Mouse (Mus musculus) naive thymus-derived CD4-positive, alpha-beta T cell, adult 5 months (primary cell): Measurements from ENCODE around the gene Qtrt1. TPM values are rescaled to one million over a fixed set of nuclear protein-coding genes. Genes with fewer than 3 reads are reported as not detected.

Source experiments
- polyA plus RNA-seq: library from polyadenylated mRNA; unstranded; fragments of 100-300 nt; shearing (Covaris generic); gene quantifications from one replicate; pipeline ENCODE4 v1.2.1, GENCODE M21; 2017

Qtrt1 gene
- polyA plus RNA-seq: 56.2 TPM

DNA sequence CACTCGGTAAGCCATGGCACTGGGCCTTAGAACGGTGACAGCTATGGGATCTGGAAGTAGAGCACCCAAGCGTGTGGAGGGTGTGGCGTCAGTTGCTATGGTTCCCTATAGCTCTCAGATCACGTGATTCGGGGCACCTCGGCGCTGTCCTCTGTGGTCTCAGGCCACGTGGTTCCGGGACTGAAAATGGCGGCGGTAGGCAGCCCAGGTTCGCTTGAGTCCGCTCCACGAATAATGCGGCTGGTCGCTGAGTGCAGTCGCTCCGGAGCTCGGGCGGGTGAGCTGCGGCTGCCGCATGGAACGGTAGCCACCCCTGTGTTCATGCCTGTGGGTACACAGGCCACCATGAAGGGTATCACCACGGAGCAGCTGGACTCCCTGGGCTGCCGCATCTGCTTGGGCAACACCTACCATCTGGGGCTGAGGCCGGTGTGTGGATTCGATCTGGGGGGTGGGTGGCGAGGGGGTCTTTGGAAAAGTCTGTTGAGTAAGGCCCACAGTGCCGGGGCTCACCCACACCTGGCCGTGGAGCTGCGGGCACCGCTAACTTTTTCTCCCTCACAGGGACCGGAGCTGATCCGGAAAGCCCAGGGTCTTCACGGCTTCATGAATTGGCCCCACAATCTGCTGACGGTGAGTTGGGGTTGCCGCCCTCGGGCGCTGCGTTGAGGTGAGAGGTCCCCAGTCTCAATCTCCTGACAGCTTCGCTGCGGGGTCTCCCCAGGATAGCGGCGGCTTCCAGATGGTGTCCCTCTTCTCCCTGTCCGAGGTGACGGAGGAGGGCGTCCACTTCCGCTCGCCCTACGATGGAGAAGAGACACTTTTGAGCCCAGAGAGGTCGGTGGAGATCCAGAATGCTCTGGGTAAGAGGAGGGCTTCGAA, at the start of gene Qtrt1:
Gene Qtrt1, plus strand, starts transcription at position 169 of the 882 bp plus-strand sequence.

DNA sequence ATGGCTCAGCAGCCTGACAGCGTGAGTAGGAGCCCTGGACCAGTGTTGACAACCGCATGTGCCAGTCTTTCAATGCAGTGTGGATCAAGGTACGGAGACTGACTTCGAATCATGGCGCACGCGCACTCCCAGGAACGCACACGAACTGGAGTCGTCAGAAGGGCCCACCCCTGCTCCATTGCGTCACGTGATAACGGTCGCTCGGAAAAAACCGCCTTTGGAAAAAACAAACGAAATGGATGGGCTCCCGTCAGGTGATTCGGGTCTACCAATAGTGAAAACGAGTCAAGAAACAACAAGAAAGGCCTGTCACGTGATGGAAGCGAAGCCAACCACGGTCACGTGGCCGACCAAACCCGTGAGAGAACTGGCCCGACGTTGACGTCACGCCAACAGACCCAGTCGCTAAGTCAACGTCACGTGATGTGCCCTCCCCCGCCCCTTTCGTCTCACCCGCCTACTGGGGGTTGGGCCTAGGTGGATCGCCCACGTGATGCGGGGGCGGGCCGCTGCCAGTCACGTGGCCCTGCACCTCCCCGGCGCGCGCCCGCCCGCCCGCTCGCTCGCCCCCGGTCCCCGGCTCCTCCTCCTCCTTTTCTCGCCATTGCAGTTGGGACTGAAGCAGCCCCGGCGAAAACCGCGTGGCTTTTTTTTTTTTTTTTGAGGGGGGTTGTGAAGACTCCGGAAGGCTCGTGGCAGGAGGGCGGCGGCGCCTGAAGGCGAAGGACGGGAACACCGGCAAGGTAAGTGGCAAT, 44.1 kb upstream of the Qtrt1 start, which contains the start of gene Ilf3:
Gene Ilf3, plus strand, starts transcription at position 515 of the 755 bp plus-strand sequence.

DNA sequence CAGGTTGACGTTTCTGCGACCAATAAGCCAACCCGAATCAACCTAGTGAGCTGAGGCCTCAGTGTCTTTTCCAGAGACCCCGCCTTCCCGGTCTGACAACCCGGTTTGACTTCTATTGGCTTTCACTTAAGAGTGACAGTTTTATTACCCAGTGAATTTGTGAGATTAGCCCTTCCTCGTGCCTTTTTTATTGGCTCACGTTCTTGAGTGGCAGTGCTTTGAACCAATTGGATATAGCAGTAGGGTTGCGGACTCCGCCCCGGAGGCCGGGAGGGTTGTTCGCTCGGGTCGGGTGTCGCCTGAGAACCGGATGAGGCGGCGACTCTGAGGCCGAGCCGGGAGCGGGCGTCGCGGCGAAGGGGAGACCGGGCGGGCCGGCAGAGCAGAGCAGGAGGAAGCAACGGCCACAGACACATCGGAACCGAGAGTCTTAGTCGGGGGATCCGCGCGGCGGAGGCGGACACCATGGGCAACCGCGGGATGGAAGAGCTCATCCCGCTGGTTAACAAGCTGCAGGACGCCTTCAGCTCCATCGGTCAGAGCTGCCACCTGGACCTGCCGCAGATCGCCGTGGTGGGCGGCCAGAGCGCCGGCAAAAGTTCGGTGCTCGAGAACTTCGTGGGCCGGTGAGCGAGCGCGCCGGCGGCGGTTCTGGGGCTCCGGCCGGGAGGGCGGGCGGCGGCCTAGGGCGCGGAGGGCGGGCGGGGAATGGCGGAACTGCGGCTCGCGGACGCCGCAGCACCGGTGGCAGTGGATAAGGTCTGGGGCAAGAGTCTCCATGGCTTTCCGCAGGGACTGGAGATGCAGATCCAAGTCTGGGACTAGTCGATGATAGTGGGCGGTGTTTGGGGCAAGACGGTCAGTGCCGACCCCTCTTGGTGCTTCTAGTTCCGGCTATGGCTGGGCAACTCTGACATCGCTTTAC, 13.3 kb downstream of the Qtrt1 start, which contains the start of gene Dnm2:
Gene Dnm2, plus strand, starts transcription at position 278 of the 925 bp plus-strand sequence.

Other genes starting within 250 kb of the Qtrt1 start
- 0.35 TPM for gene Pde4a, start 246.1 kb upstream of the Qtrt1 start, polyA plus RNA-seq
- gene Keap1, start 172.5 kb upstream of the Qtrt1 start, polyA plus RNA-seq: 31.0 TPM
- not detected for gene S1pr5, start 163.4 kb upstream of the Qtrt1 start, polyA plus RNA-seq
- gene Atg4d, start 146.5 kb upstream of the Qtrt1 start, polyA plus RNA-seq: 59.5 TPM
- gene Kri1, start 123.9 kb upstream of the Qtrt1 start, polyA plus RNA-seq: 36.7 TPM
- 77.2 TPM for gene Cdkn2d, start 120.4 kb upstream of the Qtrt1 start, polyA plus RNA-seq
- gene Ap1m2, start 99.5 kb upstream of the Qtrt1 start, polyA plus RNA-seq: 5.0 TPM
- gene Slc44a2, start 91.1 kb upstream of the Qtrt1 start, polyA plus RNA-seq: 509 TPM
- 85.5 TPM for gene Ilf3, start 44.0 kb upstream of the Qtrt1 start, polyA plus RNA-seq
- gene Dnm2, start 13.1 kb downstream of the Qtrt1 start, polyA plus RNA-seq: 331 TPM
- gene Tmed1, start 98.4 kb downstream of the Qtrt1 start, polyA plus RNA-seq: 2.6 TPM
- gene AB124611, start 114.3 kb downstream of the Qtrt1 start, polyA plus RNA-seq: 42.4 TPM
- gene Carm1, start 135.1 kb downstream of the Qtrt1 start, polyA plus RNA-seq: 68.4 TPM
- 29.2 TPM for gene Timm29, start 180.9 kb downstream of the Qtrt1 start, polyA plus RNA-seq
- 14.2 TPM for gene Yipf2, start 181.0 kb downstream of the Qtrt1 start, polyA plus RNA-seq
- 58.3 TPM for gene Smarca4, start 204.3 kb downstream of the Qtrt1 start, polyA plus RNA-seq